Mouse (Mus musculus): ENCODE results near the gene Wnk1. TPM values are rescaled to one million over a fixed set of nuclear protein-coding genes. Genes with fewer than 3 reads are reported as not detected.

Gene Wnk1
- total RNA-seq, 2 experiments from 2014 or later: 140 to 185 TPM

GRCm38 (mm10) chr6:119903081-119903789, 135.2 kb downstream of the Wnk1 start:
- DNase-seq: no peak

DNA sequence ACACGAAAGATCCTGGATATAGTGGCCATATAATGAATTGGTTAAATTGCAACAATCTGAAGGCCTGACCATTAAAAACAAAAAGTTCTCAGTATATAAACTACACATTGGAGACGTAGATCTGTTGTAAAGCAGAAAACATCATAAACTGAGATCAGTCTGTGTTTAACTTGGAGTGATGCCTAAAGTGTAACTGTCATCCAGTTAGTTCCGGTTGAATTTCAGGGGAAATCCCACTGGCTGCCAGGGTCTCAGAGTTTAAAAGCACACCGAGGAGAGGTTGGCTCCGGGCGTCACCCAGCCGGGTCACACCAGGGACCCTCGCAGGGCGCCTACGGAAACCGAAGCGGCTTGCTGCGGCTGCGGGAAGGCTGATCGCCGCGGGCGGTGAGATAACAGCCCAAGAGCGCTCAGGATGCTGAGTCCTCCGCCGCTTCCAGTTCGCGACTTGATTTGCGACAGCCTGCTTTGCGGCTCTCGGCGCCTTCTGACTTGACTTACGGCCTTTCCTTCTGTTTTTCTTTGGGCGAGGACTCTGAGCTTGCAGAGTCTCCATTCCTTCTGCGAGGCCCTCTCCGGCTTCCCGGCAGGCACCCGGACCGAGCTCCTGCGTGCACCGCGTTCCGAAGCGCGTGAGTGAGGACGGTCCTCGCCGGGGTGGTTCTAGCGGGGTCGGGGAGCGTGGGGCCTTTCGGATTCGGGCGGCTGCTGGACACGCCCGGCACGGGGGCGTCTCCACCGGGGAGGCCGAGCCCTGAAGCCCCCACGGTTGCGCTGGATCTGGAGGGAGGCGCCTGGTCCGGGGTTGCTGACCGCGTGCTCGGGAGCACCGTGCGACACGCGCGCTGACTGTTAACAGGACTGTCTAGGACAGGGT, 136.0 kb downstream of the Wnk1 start, which contains the start of gene Rad52:
Gene Rad52 (plus strand): TSS at position 495 of the 877 bp plus-strand sequence.
- DNase-seq: peak; percentile 88

GRCm38 (mm10) chr6:119892711-119893110, 145.8 kb downstream of the Wnk1 start:
- DNase-seq: no peak

- no peak for DNase-seq
Observed at GRCm38 (mm10) chr6:119883151-119883550, 155.3 kb downstream of the Wnk1 start.

Small RNA genes lying within 50 kb of the gene (microRNA-seq; reads per million reads assigned to microRNA genes)
- gene Mir706: not detected

Other genes starting within 250 kb of the Wnk1 start
- 10 to 100 TPM; 19.3 to 24.1 TPM for gene Erc1, start 190.5 kb downstream of the Wnk1 start, total RNA-seq (2021)
- gene Rad52, start 136.0 kb downstream of the Wnk1 start, total RNA-seq (2021): 10 to 100 TPM; 13.0 to 19.4 TPM
- not detected for gene Ninj2, start 54.7 kb upstream of the Wnk1 start, total RNA-seq (2021)